In genomic region chr9:66068971-66069391, GRCm38 (mm10) we compare ENCODE assay signal across 8 mouse cellular contexts. TPM values are rescaled to one million over a fixed set of nuclear protein-coding genes. Genes with fewer than 3 reads are reported as not detected.
DNase-seq lines count a peak whose midpoint lies in the region; ATAC-seq and TF ChIP-seq lines count a peak whose summit lies in the region.

No protein-coding gene starts in this region.

- H3K9me3 ChIP-seq in forebrain, embryonic 11.5 days (ENCODE audit: control insufficient read depth, low read length): no peaks in the 10 kb centered on the region
- H3K9me3 ChIP-seq in intestine, postnatal 0 days (ENCODE audit: control insufficient read depth): no peaks in the 10 kb centered on the region

- peak overlapping the region; percentile 47 for H3K27ac ChIP-seq in bone marrow, adult 2 months (ENCODE audit: control insufficient read depth, insufficient read depth, low read depth, low read length, poor library complexity)
- no peak overlapping the region for H3K27ac ChIP-seq in forebrain, embryonic 11.5 days (ENCODE audit: low read depth, low read length)
- H3K27ac ChIP-seq in intestine, postnatal 0 days (ENCODE audit: low read depth, low read length): no peak overlapping the region
- H3K27ac ChIP-seq in macrophage: no peak overlapping the region

- peak; percentile 33; the same call in 1 of the 2 replicates for ATAC-seq in forebrain, embryonic 11.5 days (replicated peaks; ENCODE audit: low FRiP score)
- ATAC-seq in intestine, postnatal 0 days: peak; percentile 34

- peak overlapping the region; percentile 59 for H3K9ac ChIP-seq in forebrain, embryonic 11.5 days (ENCODE audit: low read length)
- peak overlapping the region; percentile 42; the same call in 1 of the 2 replicates for H3K9ac ChIP-seq in intestine, postnatal 0 days (ENCODE audit: low read depth, low read length)

- H3K4me2 ChIP-seq in forebrain, embryonic 11.5 days (ENCODE audit: low read depth, low read length, severe bottlenecking): peak overlapping the region; percentile 95
- H3K4me2 ChIP-seq in intestine, postnatal 0 days (replicated peaks; ENCODE audit: low read depth): peak overlapping the region; percentile 96

- peaks cover 2% of the 10 kb centered on the region for H3K4me1 ChIP-seq in bone marrow, adult 2 months (ENCODE audit: control insufficient read depth, insufficient read depth, low read length)
- peaks cover 5% of the 10 kb centered on the region; the same call in 1 of the 2 replicates for H3K4me1 ChIP-seq in forebrain, embryonic 11.5 days (replicated peaks; ENCODE audit: control insufficient read depth, insufficient read depth, low read length)
- H3K4me1 ChIP-seq in intestine, postnatal 0 days (replicated peaks; ENCODE audit: control insufficient read depth, insufficient read depth, low read length): 0 out of 2 replicates have a peak, but pooled peaks cover 8% of the 10 kb centered on the region

- no peaks in the 10 kb centered on the region for H3K79me2 ChIP-seq in macrophage (ENCODE audit: inconsistent target)

- peaks cover 30% of the 10 kb centered on the region for H3K27me3 ChIP-seq in forebrain, embryonic 11.5 days (ENCODE audit: control insufficient read depth, insufficient read depth, low read length)
- H3K27me3 ChIP-seq in intestine, postnatal 0 days (replicated peaks; ENCODE audit: control insufficient read depth, insufficient read depth, low read length): peaks cover 11% of the 10 kb centered on the region; the same call in 1 of the 2 replicates
- no peaks in the 10 kb centered on the region for H3K27me3 ChIP-seq in splenic B cell, adult 2 months (ENCODE audit: control insufficient read depth, insufficient read depth, low read length, poor library complexity, severe bottlenecking)

- TF ChIP-seq CTCF in bone marrow, adult 2 months (IDR thresholded peaks at IDR 0.05; ENCODE audit: control insufficient read depth, insufficient read depth, low read length): 0 out of 2 replicates have a peak, but pooled peaks have one; percentile 8
- 0 out of 2 replicates have a peak, but pooled peaks have one; percentile 6 for TF ChIP-seq CTCF in intestine, postnatal 0 days (IDR thresholded peaks at IDR 0.05; ENCODE audit: low read depth)

- H3K4me3 ChIP-seq in bone marrow, adult 2 months (replicated peaks; ENCODE audit: control insufficient read depth, low read depth, low read length): peak overlapping the region; percentile 81
- peak overlapping the region; percentile 45 for H3K4me3 ChIP-seq in forebrain, embryonic 11.5 days (ENCODE audit: low read depth, low read length)
- peak overlapping the region; percentile 58 for H3K4me3 ChIP-seq in intestine, postnatal 0 days (ENCODE audit: low read depth, low read length)
- H3K4me3 ChIP-seq in macrophage (ENCODE audit: inconsistent target): peak overlapping the region; percentile 20; the same call in 1 of the 2 replicates

- peak; percentile 35 to 42 for DNase-seq in lung, adult 18-20 months
- no peak for DNase-seq in lung, postnatal 25 days (ENCODE audit: low spot score)
- peak; percentile 65 for DNase-seq in forebrain, embryonic 11.5 days (ENCODE audit: low spot score)
- peak; percentile 36 for DNase-seq in splenic B cell, adult 2 months (ENCODE audit: low read depth, low spot score)
- no peak for DNase-seq in ovary, postnatal 10 days (ENCODE audit: low spot score)

- peak; percentile 37; the same call in 1 of the 2 replicates for TF ChIP-seq POLR2A in bone marrow, adult 2 months (IDR thresholded peaks at IDR 0.05; ENCODE audit: borderline replicate concordance, control insufficient read depth, low read depth, low read length)

- WGBS in bone marrow, adult 2 months: 3% methylated on average over 30 of the region's 30 CpGs
- WGBS in forebrain, embryonic 11.5 days: 1% methylated on average over 30 of the region's 30 CpGs
- 1% methylated on average over 30 of the region's 30 CpGs for WGBS in intestine, postnatal 0 days
- WGBS in macrophage (ENCODE audit: missing documents): 5% methylated on average over 18 of the region's 30 CpGs

- peaks cover 15% of the 10 kb centered on the region; the same call in 1 of the 2 replicates for H3K36me3 ChIP-seq in forebrain, embryonic 11.5 days (ENCODE audit: control insufficient read depth, insufficient read depth, low read length)
- peaks cover 29% of the 10 kb centered on the region for H3K36me3 ChIP-seq in intestine, postnatal 0 days (ENCODE audit: control insufficient read depth, insufficient read depth)
- H3K36me3 ChIP-seq in macrophage (ENCODE audit: inconsistent target): peaks cover 28% of the 10 kb centered on the region; the same call in 1 of the 2 replicates
- H3K36me3 ChIP-seq in splenic B cell, adult 2 months (ENCODE audit: control insufficient read depth, insufficient read depth, low read length, poor library complexity, severe bottlenecking): peaks cover 5% of the 10 kb centered on the region; the same call in 1 of the 2 replicates

RNA-seq across cellular contexts. Expression of gene Snx22, which starts 0.5 kb away (rescaled TPM):
- 21.4 and 26.4 TPM in 2 replicates for polyA plus RNA-seq in bone marrow, adult 2 months (2011; ENCODE audit: insufficient read depth, insufficient read length, low replicate concordance, missing spikeins)
- 1.6 and 2.7 TPM in 2 replicates for polyA plus RNA-seq in forebrain, embryonic 11.5 days (2014; fragmentation: Nextera tagmentation; extraction: Ambion mirVana)
- polyA plus RNA-seq in intestine, postnatal 0 days (2015; fragmentation: Nextera tagmentation; extraction: Ambion mirVana): 0.98 and 1.4 TPM in 2 replicates
- total RNA-seq in macrophage (2018; cell fraction: chromatin; rRNA removed): not detected
- under 1 TPM; 0.06 to 0.75 (median 0.25) TPM for total RNA-seq in macrophage (2018; cell fraction: cytosol; rRNA removed)
- under 1 TPM in 6 of 26 experiments, not detected in 20; 0.23 to 0.48 (median 0.31) TPM for total RNA-seq in macrophage (2018; cell fraction: nucleus; rRNA removed)
- 0.29 to 1.3 TPM (median 0.46 TPM) in 3 replicates for polyA plus RNA-seq in macrophage (2018)

RNA-seq across cellular contexts. Expression of gene Ppib, which starts 9.0 kb away (rescaled TPM):
- 88.9 and 169 TPM in 2 replicates for polyA plus RNA-seq in bone marrow, adult 2 months (2011; ENCODE audit: insufficient read depth, insufficient read length, low replicate concordance, missing spikeins)
- polyA plus RNA-seq in forebrain, embryonic 11.5 days (2014; fragmentation: Nextera tagmentation; extraction: Ambion mirVana): 401 and 416 TPM in 2 replicates
- polyA plus RNA-seq in intestine, postnatal 0 days (2015; fragmentation: Nextera tagmentation; extraction: Ambion mirVana): 440 and 508 TPM in 2 replicates
- total RNA-seq in macrophage (2018; cell fraction: chromatin; rRNA removed): 100 to 1,000 TPM in 1 of 26 experiments, 10 to 100 TPM in 25; 11.1 to 100 (median 27.4) TPM
- total RNA-seq in macrophage (2018; cell fraction: cytosol; rRNA removed): 100 to 1,000 TPM; 288 to 433 (median 371) TPM
- 100 to 1,000 TPM in 22 of 26 experiments, 10 to 100 TPM in 4; 57.1 to 217 (median 125) TPM for total RNA-seq in macrophage (2018; cell fraction: nucleus; rRNA removed)
- 289 to 501 TPM (median 407 TPM) in 3 replicates for polyA plus RNA-seq in macrophage (2018)

RNA-seq across cellular contexts. Expression of gene Snx1, which starts 57.4 kb away (rescaled TPM):
- 33.7 and 44.1 TPM in 2 replicates for polyA plus RNA-seq in bone marrow, adult 2 months (2011; ENCODE audit: insufficient read depth, insufficient read length, low replicate concordance, missing spikeins)
- polyA plus RNA-seq in forebrain, embryonic 11.5 days (2014; fragmentation: Nextera tagmentation; extraction: Ambion mirVana): 140 TPM in 2 replicates
- 122 and 133 TPM in 2 replicates for polyA plus RNA-seq in intestine, postnatal 0 days (2015; fragmentation: Nextera tagmentation; extraction: Ambion mirVana)
- 100 to 1,000 TPM; 104 to 309 (median 220) TPM for total RNA-seq in macrophage (2018; cell fraction: chromatin; rRNA removed)
- 100 to 1,000 TPM; 105 to 155 (median 123) TPM for total RNA-seq in macrophage (2018; cell fraction: cytosol; rRNA removed)
- total RNA-seq in macrophage (2018; cell fraction: nucleus; rRNA removed): 100 to 1,000 TPM in 20 of 26 experiments, 10 to 100 TPM in 6; 71.5 to 171 (median 129) TPM
- polyA plus RNA-seq in macrophage (2018): 126 to 191 TPM (median 168 TPM) in 3 replicates

RNA-seq across cellular contexts. Expression of gene Ciao2a, which starts 57.4 kb away (rescaled TPM):
- polyA plus RNA-seq in bone marrow, adult 2 months (2011; ENCODE audit: insufficient read depth, insufficient read length, low replicate concordance, missing spikeins): 27.0 and 37.6 TPM in 2 replicates
- polyA plus RNA-seq in forebrain, embryonic 11.5 days (2014; fragmentation: Nextera tagmentation; extraction: Ambion mirVana): 149 and 161 TPM in 2 replicates
- polyA plus RNA-seq in intestine, postnatal 0 days (2015; fragmentation: Nextera tagmentation; extraction: Ambion mirVana): 201 and 207 TPM in 2 replicates
- total RNA-seq in macrophage (2018; cell fraction: chromatin; rRNA removed): 10 to 100 TPM in 18 of 26 experiments, 1 to 10 TPM in 8; 2.2 to 32.9 (median 14.5) TPM
- 100 to 1,000 TPM in 25 of 26 experiments, 10 to 100 TPM in 1; 91.5 to 198 (median 136) TPM for total RNA-seq in macrophage (2018; cell fraction: cytosol; rRNA removed)
- total RNA-seq in macrophage (2018; cell fraction: nucleus; rRNA removed): 10 to 100 TPM; 14.9 to 83.4 (median 40.0) TPM
- 103 to 211 TPM (median 123 TPM) in 3 replicates for polyA plus RNA-seq in macrophage (2018)

Comparison
In these comparisons a context has a peak if more than half of its experiments do, and no peak if none do; other contexts are left out.
1. DNase-seq: peak in lung, adult 18-20 months (2 of 2), forebrain, embryonic 11.5 days (single experiment) and splenic B cell, adult 2 months (single experiment); none in lung, postnatal 25 days (single experiment) and ovary, postnatal 10 days (single experiment).
2. H3K4me3 ChIP-seq: peak in every context shown above with its lines; median percentile 81 in bone marrow, adult 2 months; 58 in intestine, postnatal 0 days; 45 in forebrain, embryonic 11.5 days; 20 in macrophage.